Mouse (Mus musculus): ENCODE results near the gene Ccdc28b.
A peak's percentile ranks its signal among the peaks of the same experiment; 100 is the strongest.

DNA sequence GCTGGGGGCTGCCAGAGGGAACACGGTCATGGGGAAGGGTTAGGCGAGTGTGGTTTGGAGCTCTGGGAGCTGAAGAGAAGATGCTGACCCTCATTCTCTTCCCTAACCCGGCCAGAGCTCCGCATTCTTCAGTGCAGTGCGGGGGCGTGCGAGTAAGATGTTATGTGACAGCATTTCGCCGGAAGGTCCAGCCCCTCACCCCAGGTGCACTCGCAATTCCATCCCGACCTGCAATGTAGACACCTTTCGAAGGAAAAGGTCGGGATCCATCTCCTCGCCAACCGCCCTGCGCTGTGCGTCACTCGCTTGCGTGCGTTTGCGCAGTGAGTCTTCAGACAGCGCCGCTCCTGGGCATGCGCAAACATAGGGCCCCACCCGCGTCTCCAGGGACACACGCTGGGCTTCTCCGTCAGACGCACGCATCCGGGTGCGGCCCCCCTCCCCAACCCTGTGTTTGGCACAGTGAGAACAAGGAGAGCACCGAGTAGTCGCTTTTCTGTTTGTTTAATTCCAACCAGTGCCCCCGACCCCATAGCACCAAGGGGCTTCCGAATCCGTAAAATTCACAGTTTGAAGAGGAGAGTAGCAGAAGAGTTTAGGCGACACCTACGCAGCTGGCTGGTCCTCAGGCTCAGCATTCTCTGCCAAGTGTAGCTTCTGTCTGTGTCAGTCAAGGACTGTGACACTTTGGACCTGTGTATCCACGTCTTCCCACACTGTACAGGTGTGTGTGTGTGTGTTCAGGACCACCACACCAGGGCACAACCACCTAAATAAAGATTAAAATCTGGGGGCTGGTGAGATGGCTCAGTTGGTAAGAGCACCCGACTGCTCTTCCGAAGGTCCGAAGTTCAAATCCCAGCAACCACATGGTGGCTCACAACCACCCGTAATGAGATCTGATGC, 4.7 kb downstream of the Ccdc28b start, which contains the start of gene Iqcc:
- TF ChIP-seq CTCF (IDR thresholded peaks at IDR 0.05; ENCODE audit: control insufficient read depth, insufficient read depth, insufficient replicate concordance, low read depth, low read length) (no peak), POLR2A (IDR thresholded peaks at IDR 0.05; ENCODE audit: control insufficient read depth, low read depth, low read length) (peak; percentile 99)

Measured in testis, adult 2 months (tissue).